Mouse (Mus musculus) embryonic facial prominence, embryonic 14.5 days (tissue): ENCODE results near the gene Fut2. TPM values are rescaled to one million over a fixed set of nuclear protein-coding genes. Genes with fewer than 3 reads are reported as not detected.

Experiments
- ATAC-seq: fragments of 200-750 bp; cut with Nextera tagmentation; 2 replicates; pipeline ENCODE4 v1.8.0; 2017; ENCODE audit warnings: low read depth, moderate number of reproducible peaks, moderate TSS enrichment
- DNase-seq: peaks from one replicate; pipeline ENCODE4 v3.0.0-alpha.2; 2015; ENCODE audit warnings: low spot score
- H3K27ac ChIP-seq: fragments of 300-500 bp; sonication (generic); replicated peaks from 2 replicates; pipeline ENCODE4 v1.5.1; 2014; ENCODE audit warnings: low read depth, mild to moderate bottlenecking, low read length, moderate library complexity
- H3K27me3 ChIP-seq: fragments of 300-500 bp; sonication (generic); replicated peaks from 2 replicates; pipeline ENCODE4 v1.6.1; 2014; ENCODE audit warnings: low read length; ENCODE audit not compliant: control insufficient read depth, insufficient read depth
- H3K36me3 ChIP-seq: fragments of 300-500 bp; sonication (generic); 2 replicates; pipeline ENCODE4 v1.6.1; 2014; ENCODE audit warnings: low read length, mixed read lengths; ENCODE audit not compliant: control insufficient read depth, insufficient read depth
- H3K4me1 ChIP-seq: fragments of 300-500 bp; sonication (generic); 2 replicates; pipeline ENCODE4 v1.6.1; 2014; ENCODE audit warnings: antibody characterized with exemption, low read length; ENCODE audit not compliant: control insufficient read depth, insufficient read depth
- H3K4me2 ChIP-seq: fragments of 300-500 bp; sonication (generic); 2 replicates; pipeline ENCODE4 v1.6.1; 2014; ENCODE audit warnings: low read depth, mild to moderate bottlenecking, low read length, moderate library complexity, mixed read lengths
- H3K4me3 ChIP-seq: fragments of 300-500 bp; sonication (generic); 2 replicates; pipeline ENCODE4 v1.5.1; 2014; ENCODE audit warnings: low read depth, mild to moderate bottlenecking, low read length
- H3K9ac ChIP-seq: fragments of 300-500 bp; sonication (generic); 2 replicates; pipeline ENCODE4 v1.6.1; 2014; ENCODE audit warnings: low read depth, mild to moderate bottlenecking, low read length, moderate library complexity, mixed read lengths
- H3K9me3 ChIP-seq: fragments of 300-500 bp; sonication (generic); 2 replicates; pipeline ENCODE4 v1.6.1; 2016; ENCODE audit warnings: low read length; ENCODE audit not compliant: control insufficient read depth
- WGBS: fragments of 180-500 bp; shearing (Covaris S2); extraction: QIAGEN DNeasy Blood & Tissue Kit; methylation state at CpG from one replicate; pipeline ENCODE4 v1.1.7; 2014; 5-methylcytosine and 5-hydroxymethylcytosine counted together
- polyA plus RNA-seq: library from polyadenylated mRNA; unstranded; fragments of >200 nt; fragmentation: Nextera tagmentation; extraction: Ambion mirVana; gene quantifications from 2 replicates; pipeline ENCODE4 v1.2.1, GENCODE M21; 2014

The Fut2 gene
- polyA plus RNA-seq, 1 experiment from 2014 or later: 1.9 TPM

GRCm38 (mm10) chr7:45699523-45700141, 33.4 kb upstream of the Fut2 start, which contains the start of gene Car11:
Car11 (plus strand) TSS chr7:45699843.
- peak within 1 kb of the TSS; percentile 63 for H3K9ac ChIP-seq
- H3K36me3 ChIP-seq: no peaks in the 10 kb centered on the region
- H3K4me3 ChIP-seq: peak within 1 kb of the TSS; percentile 46
- H3K9me3 ChIP-seq: no peaks in the 10 kb centered on the region
- whole genome bisulfite sequencing: 3% methylated on average over 32 of the region's 36 CpGs
- H3K27me3 ChIP-seq: peaks cover 24% of the 10 kb centered on the region
- peaks cover 26% of the 10 kb centered on the region for H3K4me1 ChIP-seq
- H3K4me2 ChIP-seq: peak within 1 kb of the TSS; percentile 87
- DNase-seq (no peak), ATAC-seq (no peak)
- no peak within 1 kb of the TSS for H3K27ac ChIP-seq

GRCm38 (mm10) chr7:45697894-45698293, 31.7 kb upstream of the Fut2 start:
- Histone ChIP-seq H3K4me2 (no peak overlapping the region), H3K4me3 (no peak overlapping the region), H3K9ac (no peak overlapping the region), H3K4me1 (0 out of 2 replicates have a peak, but pooled peaks cover 22% of the 10 kb centered on the region), H3K9me3 (no peaks in the 10 kb centered on the region), H3K27me3 (peaks cover 24% of the 10 kb centered on the region), H3K27ac (no peak overlapping the region), H3K36me3 (no peaks in the 10 kb centered on the region)
- DNase-seq (no peak), ATAC-seq (no peak)
- WGBS: 86% methylated on average over 6 of the region's 7 CpGs

GRCm38 (mm10) chr7:45695098-45695497, 28.9 kb upstream of the Fut2 start:
- H3K4me2 ChIP-seq: no peak overlapping the region
- 0 out of 2 replicates have a peak, but pooled peaks cover 13% of the 10 kb centered on the region for H3K4me1 ChIP-seq
- peak overlapping the region; percentile 17; the same call in 1 of the 2 replicates for H3K27ac ChIP-seq
- DNase-seq: peak; percentile 82
- H3K9ac ChIP-seq: no peak overlapping the region
- peaks cover 19% of the 10 kb centered on the region for H3K27me3 ChIP-seq
- no peaks in the 10 kb centered on the region for H3K9me3 ChIP-seq
- 18% methylated on average over 6 of the region's 6 CpGs for WGBS
- peak; percentile 31 for ATAC-seq
- no peak overlapping the region for H3K4me3 ChIP-seq
- H3K36me3 ChIP-seq: no peaks in the 10 kb centered on the region

GRCm38 (mm10) chr7:45693921-45694591, 27.9 kb upstream of the Fut2 start, which contains the start of gene Sec1:
Sec1 (minus strand) TSS chr7:45694402.
- ATAC-seq: no peak
- H3K9me3 ChIP-seq: no peaks in the 10 kb centered on the region
- 0 out of 2 replicates have a peak, but pooled peaks cover 7% of the 10 kb centered on the region for H3K4me1 ChIP-seq
- H3K27ac ChIP-seq: peak within 1 kb of the TSS; percentile 17; the same call in 1 of the 2 replicates
- no peaks in the 10 kb centered on the region for H3K36me3 ChIP-seq
- no peak for DNase-seq
- 91% methylated on average over 50 of the region's 50 CpGs for WGBS
- H3K4me3 ChIP-seq: no peak within 1 kb of the TSS
- H3K9ac ChIP-seq: no peak within 1 kb of the TSS
- no peak within 1 kb of the TSS for H3K4me2 ChIP-seq
- peaks cover 9% of the 10 kb centered on the region for H3K27me3 ChIP-seq

GRCm38 (mm10) chr7:45692364-45692763, 26.2 kb upstream of the Fut2 start:
- Histone ChIP-seq H3K27ac (no peak overlapping the region), H3K4me2 (no peak overlapping the region), H3K9me3 (no peaks in the 10 kb centered on the region), H3K9ac (no peak overlapping the region), H3K4me3 (no peak overlapping the region), H3K27me3 (no peaks in the 10 kb centered on the region), H3K36me3 (no peaks in the 10 kb centered on the region), H3K4me1 (0 out of 2 replicates have a peak, but pooled peaks cover 7% of the 10 kb centered on the region)
- DNase-seq: no peak
- 71% methylated on average over 2 of the region's 2 CpGs for WGBS
- no peak for ATAC-seq

- DNase-seq (no peak), ATAC-seq (no peak)
These were observed 23.6 kb upstream of the Fut2 start for GRCm38 (mm10) chr7:45689800-45690199.

GRCm38 (mm10) chr7:45689099-45689498, 22.9 kb upstream of the Fut2 start:
- peaks cover 22% of the 10 kb centered on the region for H3K4me1 ChIP-seq
- H3K27me3 ChIP-seq: no peaks in the 10 kb centered on the region
- H3K36me3 ChIP-seq: no peaks in the 10 kb centered on the region
- no peak overlapping the region for H3K4me2 ChIP-seq
- 61% methylated on average over 6 of the region's 6 CpGs for WGBS
- H3K27ac ChIP-seq: no peak overlapping the region
- H3K9me3 ChIP-seq: no peaks in the 10 kb centered on the region
- DNase-seq: no peak
- peak overlapping the region; percentile 15; the same call in 1 of the 2 replicates for H3K9ac ChIP-seq
- ATAC-seq: no peak
- H3K4me3 ChIP-seq: no peak overlapping the region

More at GRCm38 (mm10) chr7:45689800-45690199, 23.6 kb upstream of the Fut2 start:
- peaks cover 28% of the 10 kb centered on the region for H3K4me1 ChIP-seq
- H3K4me2 ChIP-seq: no peak overlapping the region
- no peaks in the 10 kb centered on the region for H3K9me3 ChIP-seq
- H3K4me3 ChIP-seq: no peak overlapping the region
- no peak overlapping the region for H3K9ac ChIP-seq
- no peaks in the 10 kb centered on the region for H3K36me3 ChIP-seq
- H3K27ac ChIP-seq: no peak overlapping the region
- no peaks in the 10 kb centered on the region for H3K27me3 ChIP-seq
- WGBS: 65% methylated on average over 11 of the region's 11 CpGs

- no peak overlapping the region for H3K4me2 ChIP-seq
- peaks cover 28% of the 10 kb centered on the region for H3K4me1 ChIP-seq
- peak overlapping the region; percentile 30; the same call in 1 of the 2 replicates for H3K9ac ChIP-seq
- no peak for DNase-seq
- H3K27ac ChIP-seq: no peak overlapping the region
- no peaks in the 10 kb centered on the region for H3K9me3 ChIP-seq
- 59% methylated on average over 3 of the region's 3 CpGs for WGBS
- no peaks in the 10 kb centered on the region for H3K36me3 ChIP-seq
- ATAC-seq: no peak
- H3K4me3 ChIP-seq: no peak overlapping the region
- H3K27me3 ChIP-seq: no peaks in the 10 kb centered on the region
These were observed 20.6 kb upstream of the Fut2 start for GRCm38 (mm10) chr7:45686841-45687240.
